ENCODE assay signal across 8 mouse cellular contexts in genomic region chr4:141734446-141735205, GRCm38 (mm10). TPM values are rescaled to one million over a fixed set of nuclear protein-coding genes. Genes with fewer than 3 reads are reported as not detected.
A peak's percentile ranks its signal among the peaks of the same experiment; 100 is the strongest.
DNase-seq lines count a peak whose midpoint lies in the region.

No protein-coding gene starts in this region.

- DNase-seq in adrenal gland, adult (ENCODE audit: inconsistent age in 2 of 2, low spot score in 1 of 2), result peak; percentile 93 to 96
- DNase-seq in embryo, embryonic 10 days (ENCODE audit: low spot score), result peak; percentile 99
- DNase-seq in gastrocnemius, postnatal 10 days, result peak; percentile 81
- peak; percentile 97 for DNase-seq in induced T-regulatory cell, adult 2 months (ENCODE audit: low read depth)
- DNase-seq in left cerebral cortex, adult 9 months (ENCODE audit: low spot score in 2 of 2), result peak; percentile 90 to 95
- peak; percentile 94 to 95 for DNase-seq in right cerebral cortex, adult 2 months (ENCODE audit: low spot score in 2 of 2)
- DNase-seq in urinary bladder, postnatal 10 days (ENCODE audit: low spot score), result peak; percentile 48

- peaks cover 27% of the 10 kb centered on the region for H3K4me1 ChIP-seq in megakaryocyte, embryonic 14.5 days

- H3K36me3 ChIP-seq in megakaryocyte, embryonic 14.5 days (replicated peaks; ENCODE audit: low read length), result no peaks in the 10 kb centered on the region

- H3K27me3 ChIP-seq in megakaryocyte, embryonic 14.5 days (replicated peaks), result peaks cover 9% of the 10 kb centered on the region

- H3K4me3 ChIP-seq in megakaryocyte, embryonic 14.5 days (replicated peaks), result peak overlapping the region; percentile 89

- peaks cover under 1% of the 10 kb centered on the region; the same call in 1 of the 2 replicates for H3K9me3 ChIP-seq in megakaryocyte, embryonic 14.5 days

RNA-seq across cellular contexts. Expression of gene Ddi2, which starts 11.4 kb away (rescaled TPM):
- 10 to 100 TPM; 41.8 to 44.7 TPM for total RNA-seq in gastrocnemius, postnatal 10 days (2021)
- 0.43 and 1.7 TPM in 2 replicates for polyA plus RNA-seq in megakaryocyte, embryonic 14.5 days (2012; ENCODE audit: insufficient read depth, low replicate concordance)

RNA-seq across cellular contexts. Expression of gene Agmat, which starts 11.8 kb away (rescaled TPM):
- 1 to 10 TPM in 1 of 2 experiments, under 1 TPM in 1; 0.78 to 1.2 TPM for total RNA-seq in gastrocnemius, postnatal 10 days (2021)
- polyA plus RNA-seq in megakaryocyte, embryonic 14.5 days (2012; ENCODE audit: insufficient read depth, low replicate concordance), result not detected in 2 replicates

RNA-seq across cellular contexts. Expression of gene Rsc1a1, which starts 49.2 kb away (rescaled TPM):
- 1 to 10 TPM; 2.8 to 5.5 TPM for total RNA-seq in gastrocnemius, postnatal 10 days (2021)
- polyA plus RNA-seq in megakaryocyte, embryonic 14.5 days (2012; ENCODE audit: insufficient read depth, low replicate concordance), result 3.0 and 5.9 TPM in 2 replicates

RNA-seq across cellular contexts. Expression of gene Dnajc16, which starts 56.1 kb away (rescaled TPM):
- total RNA-seq in gastrocnemius, postnatal 10 days (2021), result 1 to 10 TPM; 8.6 to 9.1 TPM
- 0.44 and 1.8 TPM in 2 replicates for polyA plus RNA-seq in megakaryocyte, embryonic 14.5 days (2012; ENCODE audit: insufficient read depth, low replicate concordance)

RNA-seq across cellular contexts. Expression of gene Casp9, which starts 58.8 kb away (rescaled TPM):
- 1 to 10 TPM; 5.6 to 8.0 TPM for total RNA-seq in gastrocnemius, postnatal 10 days (2021)
- 4.7 and 7.1 TPM in 2 replicates for polyA plus RNA-seq in megakaryocyte, embryonic 14.5 days (2012; ENCODE audit: insufficient read depth, low replicate concordance)

Comparison
In these comparisons a context has a peak if more than half of its experiments do, and no peak if none do; other contexts are left out.
1. Peak in every context shown above with its lines: DNase-seq and H3K4me3 ChIP-seq.
2. DNase-seq: peak in every context shown above with its lines; median percentile 99 in embryo, embryonic 10 days; 97 in induced T-regulatory cell, adult 2 months; 94 in adrenal gland, adult; 94 in right cerebral cortex, adult 2 months; 92 in left cerebral cortex, adult 9 months; 81 in gastrocnemius, postnatal 10 days; 48 in urinary bladder, postnatal 10 days.